10 mouse cellular contexts compared by ENCODE assay signal in genomic region chr11:120258896-120259689, GRCm38 (mm10). TPM values are rescaled to one million over a fixed set of nuclear protein-coding genes. Genes with fewer than 3 reads are reported as not detected.
DNase-seq lines count a peak whose midpoint lies in the region; ATAC-seq and TF ChIP-seq lines count a peak whose summit lies in the region.
"Had no signal": no experiment of that assay in that cellular context is flagged by ENCODE, and none has a peak within 500 bp of the region (broad histone marks: within the 10 kb centered on the region; RNA-seq: fewer than 3 reads in every experiment).

No protein-coding gene starts in this region.

- TF ChIP-seq CTCF in lung, adult 2 months (IDR thresholded peaks at IDR 0.05; ENCODE audit: insufficient read depth, low read length) = no peak

- no peak for DNase-seq in forebrain, embryonic 10.5 days (ENCODE audit: extremely low spot score, low spot score)
- DNase-seq in forebrain, embryonic 11.5 days (ENCODE audit: low spot score) = no peak
- no peak for DNase-seq in lung, adult 2 months
- DNase-seq in neural tube, embryonic 10.5 days (ENCODE audit: extremely low spot score, low spot score) = peak; percentile 59
- no peak for DNase-seq in cerebellum, postnatal 25 days

- H3K27me3 ChIP-seq in forebrain, embryonic 10.5 days (ENCODE audit: poor library complexity, severe bottlenecking) = no peaks in the 10 kb centered on the region
- H3K27me3 ChIP-seq in forebrain, embryonic 11.5 days (ENCODE audit: control insufficient read depth, insufficient read depth, low read length) = no peaks in the 10 kb centered on the region
- H3K27me3 ChIP-seq in lung, embryonic 15.5 days = no peaks in the 10 kb centered on the region; the same call in 1 of the 2 replicates
- no peaks in the 10 kb centered on the region for H3K27me3 ChIP-seq in embryonic facial prominence, embryonic 15.5 days
- no peaks in the 10 kb centered on the region for H3K27me3 ChIP-seq in kidney, embryonic 14.5 days (ENCODE audit: control insufficient read depth, insufficient read depth, low read length)

- ATAC-seq in forebrain, embryonic 11.5 days (replicated peaks; ENCODE audit: low FRiP score) = no peak
- no peak for ATAC-seq in lung, embryonic 15.5 days (ENCODE audit: borderline replicate concordance, extremely low read depth, low FRiP score, low TSS enrichment)
- ATAC-seq in embryonic facial prominence, embryonic 15.5 days (ENCODE audit: insufficient number of reproducible peaks, low FRiP score, low TSS enrichment, low read depth) = peak; percentile 21; the same call in 1 of the 2 replicates
- ATAC-seq in kidney, embryonic 14.5 days (ENCODE audit: low FRiP score, low TSS enrichment) = no peak
- ATAC-seq: intestine, postnatal 0 days had no signal

- no peaks in the 10 kb centered on the region for H3K9me3 ChIP-seq in forebrain, embryonic 10.5 days
- no peaks in the 10 kb centered on the region for H3K9me3 ChIP-seq in forebrain, embryonic 11.5 days (ENCODE audit: control insufficient read depth, low read length)
- H3K9me3 ChIP-seq in lung, embryonic 15.5 days = no peaks in the 10 kb centered on the region
- no peaks in the 10 kb centered on the region for H3K9me3 ChIP-seq in embryonic facial prominence, embryonic 15.5 days (replicated peaks)
- no peaks in the 10 kb centered on the region for H3K9me3 ChIP-seq in kidney, embryonic 14.5 days (ENCODE audit: control insufficient read depth, low read length)
- H3K9me3 ChIP-seq: megakaryocyte, embryonic 14.5 days had no signal

- TF ChIP-seq POLR2A in lung, adult 2 months (IDR thresholded peaks at IDR 0.05; ENCODE audit: borderline replicate concordance, extremely low read depth, low read depth, low read length) = no peak

- peaks cover 96% of the 10 kb centered on the region for H3K4me1 ChIP-seq in forebrain, embryonic 10.5 days
- H3K4me1 ChIP-seq in forebrain, embryonic 11.5 days (replicated peaks; ENCODE audit: control insufficient read depth, insufficient read depth, low read length) = peaks cover 49% of the 10 kb centered on the region
- H3K4me1 ChIP-seq in lung, embryonic 15.5 days = peaks cover 93% of the 10 kb centered on the region
- peaks cover 52% of the 10 kb centered on the region for H3K4me1 ChIP-seq in lung, adult 2 months (ENCODE audit: control insufficient read depth, insufficient read depth, low read length)
- peaks cover 94% of the 10 kb centered on the region for H3K4me1 ChIP-seq in embryonic facial prominence, embryonic 15.5 days
- peaks cover 76% of the 10 kb centered on the region for H3K4me1 ChIP-seq in kidney, embryonic 14.5 days (ENCODE audit: control insufficient read depth, insufficient read depth, low read length)

- WGBS in forebrain, embryonic 10.5 days = 69% methylated on average over 12 of the region's 12 CpGs
- WGBS in forebrain, embryonic 11.5 days = 69% methylated on average over 12 of the region's 12 CpGs
- 57% methylated on average over 12 of the region's 12 CpGs for WGBS in lung, embryonic 15.5 days
- 75% methylated on average over 12 of the region's 12 CpGs for WGBS in lung, adult 2 months
- WGBS in embryonic facial prominence, embryonic 15.5 days = 36% methylated on average over 12 of the region's 12 CpGs
- 52% methylated on average over 12 of the region's 12 CpGs for WGBS in kidney, embryonic 14.5 days

- peak overlapping the region; percentile 8; the same call in 1 of the 2 replicates for H3K27ac ChIP-seq in forebrain, embryonic 10.5 days
- no peak overlapping the region for H3K27ac ChIP-seq in forebrain, embryonic 11.5 days (ENCODE audit: low read depth, low read length)
- peak overlapping the region; percentile 35 for H3K27ac ChIP-seq in lung, embryonic 15.5 days
- peak overlapping the region; percentile 73 for H3K27ac ChIP-seq in embryonic facial prominence, embryonic 15.5 days (replicated peaks)
- H3K27ac ChIP-seq in kidney, embryonic 14.5 days (ENCODE audit: low read depth, low read length) = no peak overlapping the region

- peaks cover 72% of the 10 kb centered on the region for H3K36me3 ChIP-seq in forebrain, embryonic 10.5 days (replicated peaks)
- H3K36me3 ChIP-seq in forebrain, embryonic 11.5 days (ENCODE audit: control insufficient read depth, insufficient read depth, low read length) = no peaks in the 10 kb centered on the region
- no peaks in the 10 kb centered on the region for H3K36me3 ChIP-seq in lung, embryonic 15.5 days
- no peaks in the 10 kb centered on the region for H3K36me3 ChIP-seq in embryonic facial prominence, embryonic 15.5 days
- peaks cover 19% of the 10 kb centered on the region; the same call in 1 of the 2 replicates for H3K36me3 ChIP-seq in kidney, embryonic 14.5 days (ENCODE audit: control insufficient read depth, insufficient read depth, low read length)

- peak overlapping the region; percentile 3; the same call in 1 of the 2 replicates for H3K4me3 ChIP-seq in forebrain, embryonic 10.5 days
- no peak overlapping the region for H3K4me3 ChIP-seq in forebrain, embryonic 11.5 days (ENCODE audit: low read depth, low read length)
- no peak overlapping the region for H3K4me3 ChIP-seq in lung, embryonic 15.5 days
- H3K4me3 ChIP-seq in lung, adult 2 months (replicated peaks; ENCODE audit: extremely low read depth, low read depth, low read length) = no peak overlapping the region
- H3K4me3 ChIP-seq in embryonic facial prominence, embryonic 15.5 days (replicated peaks) = no peak overlapping the region
- H3K4me3 ChIP-seq in kidney, embryonic 14.5 days (ENCODE audit: low read length) = no peak overlapping the region

- H3K9ac ChIP-seq in forebrain, embryonic 11.5 days (ENCODE audit: low read length) = no peak overlapping the region
- no peak overlapping the region for H3K9ac ChIP-seq in lung, embryonic 15.5 days
- H3K9ac ChIP-seq in embryonic facial prominence, embryonic 15.5 days = no peak overlapping the region
- H3K9ac ChIP-seq in kidney, embryonic 14.5 days (ENCODE audit: low read depth, low read length) = no peak overlapping the region

- H3K4me2 ChIP-seq in forebrain, embryonic 11.5 days (ENCODE audit: low read depth, low read length, severe bottlenecking) = no peak overlapping the region
- no peak overlapping the region for H3K4me2 ChIP-seq in lung, embryonic 15.5 days
- peak overlapping the region; percentile 29 for H3K4me2 ChIP-seq in embryonic facial prominence, embryonic 15.5 days (replicated peaks)
- no peak overlapping the region for H3K4me2 ChIP-seq in kidney, embryonic 14.5 days (replicated peaks; ENCODE audit: low read depth, low read length)

RNA-seq across cellular contexts. Expression of gene Bahcc1, which starts 26.3 kb away (rescaled TPM):
- polyA plus RNA-seq in forebrain, embryonic 10.5 days (2016; fragmentation: Nextera tagmentation; extraction: Ambion mirVana) = 13.7 and 16.1 TPM in 2 replicates
- 25.2 and 30.3 TPM in 2 replicates for polyA plus RNA-seq in forebrain, embryonic 11.5 days (2014; fragmentation: Nextera tagmentation; extraction: Ambion mirVana)
- 8.7 and 9.2 TPM in 2 replicates for polyA plus RNA-seq in lung, embryonic 15.5 days (2015; fragmentation: Nextera tagmentation; extraction: Ambion mirVana)
- 10.8 and 12.4 TPM in 2 replicates for polyA plus RNA-seq in lung, adult 2 months (2012; rRNA removed)
- polyA plus RNA-seq in embryonic facial prominence, embryonic 15.5 days (2015; fragmentation: Nextera tagmentation; extraction: Ambion mirVana) = 7.9 and 9.3 TPM in 2 replicates
- polyA plus RNA-seq in kidney, embryonic 14.5 days (2014; fragmentation: Nextera tagmentation; extraction: Ambion mirVana) = 20.3 and 27.2 TPM in 2 replicates

Comparison
In these comparisons a context has a peak if more than half of its experiments do, and no peak if none do; other contexts are left out.
1. H3K27ac ChIP-seq: peak in forebrain, embryonic 10.5 days (single experiment), lung, embryonic 15.5 days (single experiment) and embryonic facial prominence, embryonic 15.5 days (single experiment); none in forebrain, embryonic 11.5 days (single experiment) and kidney, embryonic 14.5 days (single experiment).